Mouse (Mus musculus): ENCODE data around the gene Olfr963.
"Not testable (repeated sequence)": the region's sequence is repeated elsewhere in the genome, so short reads cannot be mapped to it uniquely, and the experiment has no call there.

The Olfr963 gene

DNA sequence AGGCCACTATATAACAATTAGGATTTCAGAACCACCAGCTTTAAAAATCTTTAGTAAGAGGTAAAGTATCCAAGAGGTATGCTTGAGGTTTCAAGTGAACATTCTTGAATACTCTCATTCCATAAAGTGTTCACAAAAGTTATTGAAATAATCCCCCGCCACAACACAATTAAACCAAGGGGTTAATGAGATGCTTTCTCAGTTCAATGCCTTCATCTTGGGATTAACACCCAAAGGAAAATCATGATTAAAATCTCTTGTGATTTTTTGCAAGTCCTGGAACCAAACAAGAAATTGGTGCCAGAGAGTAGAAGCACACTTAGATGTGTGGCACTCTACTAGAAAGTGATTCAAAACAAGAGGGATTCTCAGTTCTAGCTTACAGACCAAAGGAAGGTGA, at the start of gene Olfr963:
Gene Olfr963 (plus strand): TSS at position 301 of the 400 bp plus-strand sequence.
- no peak for DNase-seq (ENCODE audit: low read depth, low spot score)

DNA sequence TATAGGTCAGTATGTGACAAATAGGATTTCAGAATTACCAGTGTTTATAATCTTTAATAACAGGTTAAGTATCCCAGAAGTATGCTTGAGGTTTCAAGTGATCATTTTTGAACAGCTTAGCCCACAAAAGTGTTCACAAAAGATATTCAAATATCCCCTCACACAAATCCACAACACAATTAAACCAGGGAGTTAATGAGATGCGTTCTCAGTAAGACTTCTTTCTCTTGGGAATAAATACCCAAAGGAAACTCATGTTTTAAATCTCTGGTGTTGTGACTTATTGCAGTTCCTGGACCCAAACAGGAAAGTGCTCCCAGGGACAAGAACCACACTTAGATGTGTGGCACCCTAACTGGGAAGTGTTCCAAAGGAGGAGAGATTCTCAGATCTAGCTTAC, 45.9 kb upstream of the Olfr963 start, which contains the start of gene Olfr960:
Gene Olfr960 (plus strand): TSS at position 301 of the 400 bp plus-strand sequence.
- no peak for DNase-seq (ENCODE audit: low read depth, low spot score)

DNA sequence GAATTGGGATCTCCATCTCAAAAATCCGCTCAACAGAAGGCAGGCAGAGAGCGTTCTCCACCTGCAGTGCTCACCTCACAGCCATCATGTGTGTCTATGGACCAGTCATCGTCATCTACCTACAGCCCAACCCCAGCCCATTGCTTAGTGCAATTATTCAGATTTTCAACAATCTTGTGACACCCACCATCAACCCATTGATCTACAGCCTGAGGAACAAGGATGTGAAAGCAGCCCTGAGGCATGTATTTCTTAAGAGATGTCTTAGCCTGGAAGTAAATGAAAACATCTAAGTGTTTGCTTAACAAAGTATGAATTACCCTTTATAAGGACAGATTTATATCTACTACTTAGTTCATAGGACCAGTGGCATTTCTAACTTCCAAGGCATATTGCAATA, 43.2 kb upstream of the Olfr963 start:
- no peak for DNase-seq (ENCODE audit: low read depth, low spot score)

DNA sequence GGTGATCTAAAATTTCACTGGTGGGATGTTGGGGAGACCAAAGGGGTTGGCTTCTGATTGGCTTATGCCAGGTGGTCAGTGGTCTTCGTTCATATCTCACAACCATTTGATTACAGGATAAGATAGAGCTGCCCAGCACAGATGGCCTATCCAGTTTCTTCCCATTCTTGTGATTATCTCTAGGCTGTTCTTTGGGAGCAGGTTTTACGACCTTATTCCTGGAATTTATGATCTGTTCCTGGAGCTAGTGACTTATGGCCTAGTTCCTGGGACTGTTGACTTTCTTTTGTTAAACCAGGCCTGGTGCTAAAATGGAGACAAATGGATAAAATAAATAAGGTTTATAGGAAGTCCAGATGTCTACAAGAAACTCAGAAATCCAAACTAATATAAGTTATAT, 42.3 kb upstream of the Olfr963 start:
- no peak for DNase-seq (ENCODE audit: low read depth, low spot score)

DNA sequence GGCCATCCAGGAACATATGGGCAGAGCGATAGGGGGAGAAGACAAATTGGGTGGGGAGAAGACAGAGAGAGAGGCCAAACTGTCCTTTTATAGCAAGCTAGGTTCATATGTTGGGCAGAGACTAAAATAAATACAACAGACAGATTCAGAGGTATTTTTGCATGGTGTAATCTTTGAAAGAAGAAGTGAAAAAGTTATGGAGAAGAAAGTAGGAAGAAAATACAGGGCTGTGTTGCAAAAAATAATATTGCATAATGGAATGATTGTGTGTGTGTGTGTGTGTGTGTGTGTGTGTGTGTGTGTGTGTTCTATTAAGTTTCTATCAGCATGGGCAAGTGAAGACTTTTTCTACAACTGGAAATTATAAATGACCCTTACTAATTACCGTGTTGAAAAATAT, 37.9 kb upstream of the Olfr963 start:
- no peak for DNase-seq (ENCODE audit: low read depth, low spot score)

DNA sequence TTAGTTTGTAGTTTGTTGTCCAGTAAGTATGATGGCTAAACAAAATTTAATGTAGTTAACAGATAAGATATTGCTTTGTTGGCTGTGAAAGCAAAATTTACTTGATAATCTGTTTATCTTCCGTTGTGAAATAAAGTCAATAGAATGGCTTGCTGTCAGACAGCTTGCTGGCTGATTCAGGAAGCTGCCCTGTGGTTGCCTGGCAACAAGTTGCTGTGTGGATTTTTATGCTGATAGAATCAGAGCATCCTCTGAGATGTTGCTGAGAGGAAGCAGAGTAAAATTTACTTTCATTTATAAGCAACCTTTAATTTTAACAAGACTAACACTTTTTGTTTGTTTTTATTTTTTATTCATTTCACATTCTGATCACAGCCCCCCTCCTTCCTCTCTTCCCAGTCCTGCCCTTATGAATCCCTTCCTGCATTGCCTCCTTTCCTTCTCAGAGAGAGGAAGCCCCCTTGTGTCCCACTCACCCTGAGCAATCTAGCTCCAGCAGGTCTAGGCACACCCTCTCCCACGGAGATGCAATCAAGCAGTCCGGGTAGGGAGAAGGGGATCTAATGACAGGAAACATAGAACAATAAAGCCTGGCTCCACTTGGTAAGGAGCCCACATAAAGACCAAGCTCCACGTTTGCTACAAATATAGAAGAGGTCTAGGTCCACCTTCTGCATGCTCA, 33.0 kb upstream of the Olfr963 start:
- DNase-seq (ENCODE audit: low read depth, low spot score), result no peak

DNA sequence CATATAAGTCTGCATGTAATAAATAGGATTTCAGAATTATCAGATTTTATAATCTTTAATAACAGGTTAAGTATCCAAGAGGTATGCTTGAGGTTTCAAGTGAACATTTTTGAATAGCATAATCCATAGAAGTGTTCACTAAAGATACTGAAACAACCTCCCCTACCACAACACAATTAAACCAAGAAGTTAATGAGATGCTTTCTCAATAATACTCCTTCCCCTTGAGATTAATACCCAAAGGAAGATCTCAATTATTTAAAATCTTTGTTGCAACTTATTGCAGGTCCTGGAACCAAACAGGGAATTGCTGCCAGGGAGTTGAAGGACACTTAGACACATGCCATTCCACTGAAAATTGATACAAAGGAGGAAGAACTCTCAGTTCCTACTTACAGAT, 22.2 kb upstream of the Olfr963 start, which contains the start of gene Olfr961:
Gene Olfr961 (plus strand): TSS at position 301 of the 400 bp plus-strand sequence.
- no peak for DNase-seq (ENCODE audit: low read depth, low spot score)

DNA sequence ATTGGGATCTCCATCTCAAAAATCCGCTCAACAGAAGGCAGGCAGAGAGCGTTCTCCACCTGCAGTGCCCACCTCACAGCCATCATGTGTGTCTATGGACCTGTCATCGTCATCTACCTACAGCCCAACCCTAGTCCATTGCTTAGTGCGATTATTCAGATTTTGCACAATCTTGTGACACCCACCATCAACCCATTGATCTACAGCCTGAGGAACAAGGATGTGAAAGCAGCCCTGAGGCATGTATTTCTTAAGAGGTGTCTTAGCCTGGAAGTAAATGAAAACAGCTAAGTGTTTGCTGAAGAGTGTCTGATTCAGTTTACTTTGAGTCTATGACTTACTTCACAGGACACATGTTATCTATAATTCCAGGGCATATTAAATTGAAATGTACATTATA, 19.6 kb upstream of the Olfr963 start:
- no peak for DNase-seq (ENCODE audit: low read depth, low spot score)

DNA sequence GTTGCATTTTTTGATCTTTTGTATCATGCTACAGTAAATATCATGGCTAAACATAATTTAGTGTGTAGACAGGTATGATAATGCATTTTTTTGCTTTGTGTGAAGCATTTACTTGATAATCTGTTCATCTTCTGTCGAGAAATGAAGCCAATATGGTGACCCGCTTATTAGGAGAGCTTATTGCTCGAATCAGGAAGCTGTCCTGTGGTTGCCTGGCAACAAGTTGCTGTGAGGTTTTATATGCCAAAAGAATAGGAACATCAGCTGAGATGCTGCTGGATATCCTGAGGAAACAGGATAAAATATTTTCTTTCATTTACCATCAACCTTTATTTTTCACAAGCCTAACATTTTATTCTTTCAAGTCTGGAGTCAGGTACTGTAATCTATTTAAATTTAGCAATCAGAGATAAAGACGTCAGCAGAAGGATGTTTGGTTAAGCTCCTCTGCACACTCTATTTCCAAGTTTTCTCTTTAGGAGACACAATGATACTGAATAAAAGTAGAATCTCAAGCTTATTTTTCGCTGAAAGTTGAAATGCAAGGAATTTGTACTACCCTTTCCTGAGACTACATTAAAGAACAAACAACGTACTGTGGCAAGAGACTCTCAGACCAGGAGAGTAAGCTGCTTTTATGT, 12.1 kb upstream of the Olfr963 start:
- no peak for DNase-seq (ENCODE audit: low read depth, low spot score)

DNA sequence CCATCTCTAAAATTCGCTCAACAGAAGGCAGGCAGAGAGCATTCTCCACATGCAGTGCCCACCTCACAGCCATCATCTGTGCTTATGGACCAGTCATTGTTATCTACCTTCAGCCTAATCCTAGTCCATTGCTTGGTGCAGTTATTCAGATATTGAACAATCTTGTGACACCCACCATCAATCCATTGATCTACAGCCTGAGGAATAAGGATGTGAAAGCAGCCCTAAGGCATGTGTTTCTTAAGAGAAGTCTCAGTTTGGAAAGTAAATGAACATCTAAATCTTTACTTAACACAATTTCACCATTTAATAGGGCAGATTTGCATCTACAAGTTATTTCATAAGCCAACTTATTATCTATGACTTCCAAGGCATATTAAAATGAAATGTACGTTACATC, 2.7 kb downstream of the Olfr963 start:
- no peak for DNase-seq (ENCODE audit: low read depth, low spot score)

DNA sequence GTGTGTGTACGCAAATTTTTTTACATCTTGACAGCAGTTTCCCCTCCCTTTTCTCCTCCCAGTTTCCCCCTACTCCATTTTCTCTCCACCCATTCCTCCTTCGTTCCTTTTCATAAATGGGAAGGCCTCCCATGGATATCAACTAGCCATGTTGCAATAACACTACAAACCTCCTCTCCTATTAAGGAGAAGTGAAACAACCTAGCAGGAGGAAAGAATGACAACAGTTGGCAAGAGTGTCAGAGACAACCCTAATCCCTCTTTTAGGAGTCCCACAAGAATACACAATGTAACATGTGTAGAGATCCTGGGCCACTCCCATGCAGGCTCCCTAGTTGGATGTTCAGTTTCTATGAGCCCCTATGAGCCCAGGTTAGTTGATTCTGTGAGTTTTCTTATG, 7.8 kb downstream of the Olfr963 start:
- no peak for DNase-seq (ENCODE audit: low read depth, low spot score)

DNA sequence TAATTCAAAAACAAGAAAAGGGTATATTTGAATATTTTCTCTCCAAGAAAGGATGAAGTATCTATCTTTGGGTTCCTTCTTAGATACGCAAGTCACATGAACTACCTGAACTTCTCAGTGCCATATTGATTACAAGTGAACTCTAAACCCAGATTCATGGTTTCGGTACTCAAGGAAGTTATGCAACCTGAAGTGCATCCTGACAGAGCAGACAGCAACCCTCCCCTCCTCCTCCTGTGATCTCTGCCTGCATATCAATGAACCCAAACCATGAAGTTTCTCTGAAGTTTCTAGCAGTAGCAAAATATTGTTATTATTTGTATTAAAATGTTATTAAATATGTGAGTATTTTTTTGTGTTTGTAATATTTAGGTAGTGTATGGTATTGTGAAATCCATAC, 11.6 kb downstream of the Olfr963 start:
- DNase-seq (ENCODE audit: low read depth, low spot score), result no peak

DNA sequence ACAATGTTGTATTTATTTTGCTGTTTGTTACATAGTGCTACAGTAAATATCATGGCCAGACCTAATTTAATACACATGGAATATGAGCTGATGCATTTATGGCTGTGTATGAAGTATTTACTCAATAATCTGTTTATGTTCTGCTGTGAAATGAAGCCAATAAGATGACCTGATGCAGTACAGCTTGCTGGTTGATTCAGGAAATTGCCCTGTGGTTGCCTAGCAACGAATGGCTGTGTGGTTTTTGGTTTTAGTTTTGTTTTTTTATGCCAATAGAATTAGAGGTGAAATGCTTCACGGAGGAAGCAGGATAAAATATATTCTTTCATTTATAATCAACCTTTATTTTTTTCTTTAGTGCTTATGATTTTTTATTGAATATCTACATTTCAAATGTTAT, 12.3 kb downstream of the Olfr963 start:
- DNase-seq (ENCODE audit: low read depth, low spot score), result no peak

DNA sequence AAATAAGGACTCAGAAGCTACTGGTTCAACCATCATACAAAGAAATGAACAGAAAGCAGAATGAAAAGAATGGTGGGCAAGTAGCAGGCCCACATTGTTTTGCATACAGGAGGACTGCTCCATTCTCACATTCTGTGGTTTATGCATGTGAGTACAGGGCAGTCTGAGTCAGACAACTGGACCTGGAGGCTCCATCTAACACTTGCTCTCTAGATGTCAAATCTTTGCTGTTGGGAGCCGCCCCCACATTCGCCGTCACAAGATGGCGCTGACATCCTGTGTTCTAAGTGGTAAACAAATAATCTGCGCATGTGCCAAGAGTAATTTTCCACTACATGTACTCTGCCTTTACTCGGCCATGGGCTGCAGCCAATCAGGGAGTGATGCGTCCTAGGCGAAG, 34.1 kb downstream of the Olfr963 start:
- not testable (repeated sequence) for DNase-seq (ENCODE audit: low read depth, low spot score)

DNA sequence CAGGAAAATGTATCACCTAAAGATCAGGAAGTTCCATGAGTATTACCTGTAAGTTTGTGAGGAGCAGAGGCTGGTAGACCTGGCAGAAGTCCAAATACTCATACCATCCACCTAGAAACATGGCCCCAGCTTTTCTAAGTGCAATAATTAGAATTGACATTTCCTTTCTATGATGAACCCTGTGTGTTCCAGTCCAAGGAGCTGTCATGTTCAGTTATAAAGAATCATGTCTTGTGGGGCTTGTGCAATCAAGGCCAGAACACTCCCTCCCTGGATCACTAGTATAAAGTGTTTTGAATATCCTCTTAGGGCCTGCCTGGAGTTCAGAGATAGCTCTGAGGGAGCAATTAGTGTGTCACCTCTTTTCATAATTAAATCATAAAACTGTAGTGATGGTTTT, 40.0 kb downstream of the Olfr963 start, which contains the start of gene Olfr149:
Gene Olfr149 (minus strand): TSS at position 101 of the 400 bp plus-strand sequence.
- DNase-seq (ENCODE audit: low read depth, low spot score), result no peak

DNA sequence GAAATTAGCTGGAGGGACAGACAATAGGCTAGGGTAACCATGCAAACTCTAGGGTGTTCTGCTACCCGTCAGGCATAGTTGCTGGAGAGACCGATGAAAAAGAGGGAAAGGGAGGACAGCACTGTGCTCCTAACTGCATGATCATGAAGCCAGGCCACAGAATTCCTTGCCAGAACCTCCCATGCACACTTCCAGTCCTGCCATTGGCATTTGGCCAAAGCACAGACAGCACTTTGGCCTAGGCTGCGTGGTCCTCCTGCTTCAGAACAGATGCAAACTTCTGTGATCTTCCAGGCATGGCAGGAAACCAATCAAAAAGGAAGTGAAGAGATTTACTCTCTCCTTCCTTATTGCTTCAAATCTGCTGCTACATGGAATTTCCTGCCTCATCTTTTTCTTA, 42.0 kb downstream of the Olfr963 start:
- peak; percentile 20 for DNase-seq (ENCODE audit: low read depth, low spot score)

DNA sequence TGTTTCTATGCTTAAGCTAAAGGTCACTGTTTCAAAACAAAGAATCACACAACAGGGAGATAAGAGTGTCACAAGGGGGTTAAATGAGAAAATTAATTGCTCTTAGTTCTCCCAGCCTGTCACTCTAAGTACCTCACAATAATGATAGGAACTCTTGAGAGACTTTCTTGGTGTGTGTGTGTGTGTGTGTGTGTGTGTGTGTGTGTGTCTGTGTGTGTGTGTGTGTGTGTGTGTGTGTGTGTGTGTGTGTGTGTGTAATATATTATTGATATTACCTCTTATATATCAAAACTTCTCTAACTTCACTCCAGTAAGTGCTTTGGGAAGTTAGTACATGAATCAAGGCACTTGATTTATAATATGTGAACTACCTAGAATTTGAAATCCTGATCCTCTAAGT, 44.0 kb downstream of the Olfr963 start, which contains the start of gene Olfr965:
Gene Olfr965 (plus strand): TSS at position 301 of the 400 bp plus-strand sequence.
- DNase-seq (ENCODE audit: low read depth, low spot score), result no peak
